Mouse (Mus musculus) G1E (cell line): Measurements from ENCODE around the gene Gm11027.

Source experiments
- CTCF ChIP-seq: IDR thresholded peaks from 2 replicates; pipeline ENCODE4 v1.5.1; 2012; ENCODE audit warnings: low read depth, low read length, inconsistent platforms, mixed read lengths
- POLR2AphosphoS5 ChIP-seq: IDR thresholded peaks from 2 replicates; pipeline ENCODE4 v1.6.1; 2012; ENCODE audit warnings: low read depth, low read length, inconsistent platforms; ENCODE audit not compliant: insufficient replicate concordance

DNA sequence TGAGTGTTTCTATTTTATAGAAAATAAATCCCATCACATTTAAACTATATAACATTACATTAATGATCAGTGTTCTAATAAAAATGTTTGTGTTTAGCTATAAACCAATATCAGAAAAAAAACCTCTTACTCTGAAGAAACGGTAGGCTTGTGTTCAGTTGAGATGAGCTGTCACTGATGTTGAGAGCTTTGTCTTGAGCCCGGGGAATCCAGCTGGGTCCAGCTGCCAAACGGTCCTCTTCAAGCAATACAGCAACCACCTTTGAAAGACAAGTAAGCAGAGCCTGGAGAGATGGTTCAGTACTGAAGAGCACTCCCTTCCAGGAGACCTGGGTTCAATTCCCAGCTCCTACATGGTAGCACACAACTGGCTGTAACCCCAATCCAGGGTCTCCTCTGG is 45.7 kb upstream of the Gm11027 start:
- TF ChIP-seq POLR2AphosphoS5 (no peak), CTCF (no peak)
